Mouse (Mus musculus) induced T-regulatory cell, adult 2 months (primary cell): ENCODE results near the gene Wdr18.

Experiments used
- DNase-seq: peaks from one replicate; pipeline ENCODE4 v3.0.0-alpha.2; 2012; ENCODE audit warnings: low read depth

Gene Wdr18

GRCm38 (mm10) chr10:79946752-79947322 lies 13.1 kb upstream of the Wdr18 start:
- no peak for DNase-seq

DNA sequence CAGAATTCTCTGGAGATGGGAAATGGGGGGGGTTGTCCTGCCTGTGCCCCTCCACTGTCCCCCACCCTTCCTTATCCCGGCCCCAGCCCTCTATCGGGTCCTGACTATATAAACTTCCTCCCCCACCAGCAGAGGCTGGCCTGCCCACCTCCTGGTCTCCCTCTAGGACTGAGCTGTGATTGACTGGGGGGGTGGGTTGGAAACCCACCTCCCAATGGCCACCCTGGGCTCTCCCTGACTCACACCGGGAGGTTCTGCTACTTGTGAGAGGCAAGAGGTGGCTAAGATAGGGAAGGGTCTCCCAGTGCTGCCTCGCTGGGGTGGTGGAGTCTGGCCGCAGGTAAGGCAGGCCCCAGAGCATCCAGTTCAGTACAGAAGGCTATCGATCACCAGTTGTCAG lies 12.4 kb upstream of the Wdr18 start:
- DNase-seq, result no peak

GRCm38 (mm10) chr10:79949873-79950272 lies 10.1 kb upstream of the Wdr18 start:
- no peak for DNase-seq

DNA sequence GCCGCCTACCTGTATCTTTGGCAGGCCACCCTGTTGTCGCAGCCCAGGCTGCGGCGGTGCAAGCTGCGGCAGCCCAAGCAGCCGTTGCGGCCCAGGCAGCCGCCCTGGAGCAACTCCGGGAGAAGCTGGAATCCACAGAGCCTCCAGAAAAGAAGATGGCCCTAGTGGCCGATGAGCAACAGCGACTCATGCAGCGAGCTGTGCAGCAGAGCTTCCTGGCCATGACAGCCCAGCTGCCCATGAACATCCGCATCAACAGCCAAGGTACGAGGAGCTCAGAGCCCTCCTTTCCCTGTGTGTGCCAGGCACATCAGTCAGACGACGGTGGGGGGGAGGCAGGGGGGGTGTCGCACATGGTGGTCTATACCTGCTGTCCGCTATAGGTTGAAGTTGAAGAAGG lies 9.3 kb upstream of the Wdr18 start:
- DNase-seq, result no peak

- DNase-seq, result peak; percentile 57
These were observed 6.0 kb upstream of the Wdr18 start for GRCm38 (mm10) chr10:79953946-79954345.

GRCm38 (mm10) chr10:79955691-79956090 lies 4.3 kb upstream of the Wdr18 start:
- no peak for DNase-seq

- no peak for DNase-seq
These were observed 3.3 kb upstream of the Wdr18 start for GRCm38 (mm10) chr10:79956643-79957154.

DNA sequence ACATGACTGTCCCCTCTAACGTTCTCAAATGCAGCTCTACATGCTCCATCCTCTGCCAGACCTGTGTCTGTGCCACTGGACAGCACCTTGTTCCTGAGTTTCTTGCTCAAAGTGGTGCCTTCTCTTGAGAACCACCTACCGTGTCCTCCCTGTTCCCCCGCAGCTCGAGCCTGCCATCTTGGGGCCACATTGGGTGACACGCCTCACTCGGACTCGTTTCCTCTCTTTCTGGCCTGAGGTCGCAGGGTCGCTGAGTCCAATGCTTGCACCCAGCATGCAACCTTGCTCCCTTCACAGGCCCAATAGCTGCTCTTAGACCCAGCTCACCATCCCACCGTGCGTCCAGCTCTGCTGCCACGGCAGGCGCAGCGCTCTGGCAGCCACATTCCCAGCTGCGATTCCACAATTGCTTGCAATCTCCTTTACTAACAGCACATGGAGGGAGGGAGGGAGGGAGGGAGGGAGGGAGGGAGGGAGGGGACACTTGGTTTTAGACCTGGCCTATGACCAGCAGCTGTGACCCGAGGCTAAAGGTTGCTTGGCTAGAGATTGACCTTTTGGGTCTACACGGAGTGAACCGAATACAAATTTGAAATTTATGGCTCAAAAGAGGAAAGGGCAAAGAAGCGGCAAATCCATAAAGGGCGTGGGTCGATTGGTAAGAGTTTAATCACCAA lies 1.7 kb upstream of the Wdr18 start:
- DNase-seq, result peak; percentile 88

GRCm38 (mm10) chr10:79959412-79959811 lies 540 bp upstream of the Wdr18 start:
- DNase-seq, result peak; percentile 83

DNA sequence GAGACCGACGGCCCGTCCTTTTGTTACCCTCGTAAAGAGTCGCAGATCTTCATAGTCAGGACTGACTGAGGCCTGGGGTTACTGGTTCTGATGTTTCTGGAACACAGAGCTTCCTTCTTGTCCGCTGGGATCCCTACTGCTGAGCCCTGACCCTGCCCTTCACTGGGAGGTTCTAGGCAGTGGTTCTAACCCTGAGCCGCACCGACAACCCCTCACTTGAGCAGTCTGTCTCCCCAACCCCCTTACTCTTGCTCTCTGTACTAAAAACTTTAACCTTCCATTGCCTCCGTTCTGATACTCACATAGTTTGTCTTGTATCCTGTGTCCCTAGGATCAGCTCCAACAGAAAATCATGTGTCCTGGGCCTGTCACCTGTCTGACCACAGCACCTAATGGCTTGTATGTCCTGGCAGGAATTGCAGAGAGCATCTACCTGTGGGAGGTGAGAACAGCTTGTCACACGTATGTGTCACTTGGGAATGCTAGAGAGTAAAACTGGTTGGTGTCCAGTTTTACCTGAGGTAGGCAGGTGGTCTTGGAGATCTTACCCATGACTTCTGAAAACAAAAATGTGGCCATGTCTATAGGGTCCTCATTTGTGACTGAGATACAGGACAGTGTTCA lies 831 bp downstream of the Wdr18 start:
- no peak for DNase-seq

GRCm38 (mm10) chr10:79964727-79965126 lies 4.8 kb downstream of the Wdr18 start:
- DNase-seq, result no peak

DNA sequence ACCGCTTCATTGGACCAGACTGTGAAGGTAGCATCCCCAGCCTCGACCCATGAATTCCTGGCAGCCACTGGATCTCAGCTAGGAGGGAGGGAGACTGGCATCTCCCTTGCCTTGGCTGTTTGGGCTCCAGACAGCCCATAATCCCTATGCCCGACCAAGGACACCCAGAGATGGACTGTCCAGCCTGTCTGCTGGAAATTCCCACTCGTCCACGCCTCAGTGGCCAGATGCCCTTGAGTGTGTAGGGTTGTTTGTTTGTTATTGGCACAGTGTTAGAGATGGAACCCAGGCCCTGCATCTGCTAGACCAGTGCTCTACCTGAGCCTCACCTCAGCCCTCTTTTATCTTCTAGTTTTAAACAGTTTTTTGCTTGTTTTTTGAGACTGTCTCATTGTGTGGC lies 5.4 kb downstream of the Wdr18 start:
- DNase-seq, result no peak

DNA sequence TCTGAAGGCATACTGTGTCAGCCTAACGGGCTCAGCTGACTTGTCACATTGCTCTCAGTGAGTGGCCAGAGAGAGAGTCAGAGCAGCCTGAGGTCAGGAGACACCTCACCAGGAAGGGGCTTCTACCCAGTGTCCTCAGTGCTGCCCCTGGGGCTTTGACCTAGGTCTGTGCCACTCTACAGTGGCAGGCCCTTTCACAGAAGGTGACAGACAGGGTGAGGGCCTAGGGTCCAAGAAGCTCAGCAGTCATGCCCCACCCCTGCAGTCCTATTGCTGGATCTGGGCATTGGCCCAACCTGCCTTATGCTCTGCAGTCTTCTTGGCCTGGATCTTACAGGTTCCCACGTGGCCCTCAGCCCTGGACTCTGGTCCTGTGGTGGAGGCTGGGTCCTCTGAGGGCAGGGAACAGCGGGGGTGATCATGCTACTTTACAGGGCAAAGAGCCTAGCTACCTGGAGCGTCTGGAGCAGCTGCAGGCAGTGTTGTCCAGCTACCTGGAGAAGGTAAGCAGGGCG lies 7.0 kb downstream of the Wdr18 start:
- no peak for DNase-seq

GRCm38 (mm10) chr10:79968181-79968580 lies 8.2 kb downstream of the Wdr18 start:
- DNase-seq, result no peak

- DNase-seq, result no peak
These were observed 9.2 kb downstream of the Wdr18 start for GRCm38 (mm10) chr10:79969124-79969568.

DNA sequence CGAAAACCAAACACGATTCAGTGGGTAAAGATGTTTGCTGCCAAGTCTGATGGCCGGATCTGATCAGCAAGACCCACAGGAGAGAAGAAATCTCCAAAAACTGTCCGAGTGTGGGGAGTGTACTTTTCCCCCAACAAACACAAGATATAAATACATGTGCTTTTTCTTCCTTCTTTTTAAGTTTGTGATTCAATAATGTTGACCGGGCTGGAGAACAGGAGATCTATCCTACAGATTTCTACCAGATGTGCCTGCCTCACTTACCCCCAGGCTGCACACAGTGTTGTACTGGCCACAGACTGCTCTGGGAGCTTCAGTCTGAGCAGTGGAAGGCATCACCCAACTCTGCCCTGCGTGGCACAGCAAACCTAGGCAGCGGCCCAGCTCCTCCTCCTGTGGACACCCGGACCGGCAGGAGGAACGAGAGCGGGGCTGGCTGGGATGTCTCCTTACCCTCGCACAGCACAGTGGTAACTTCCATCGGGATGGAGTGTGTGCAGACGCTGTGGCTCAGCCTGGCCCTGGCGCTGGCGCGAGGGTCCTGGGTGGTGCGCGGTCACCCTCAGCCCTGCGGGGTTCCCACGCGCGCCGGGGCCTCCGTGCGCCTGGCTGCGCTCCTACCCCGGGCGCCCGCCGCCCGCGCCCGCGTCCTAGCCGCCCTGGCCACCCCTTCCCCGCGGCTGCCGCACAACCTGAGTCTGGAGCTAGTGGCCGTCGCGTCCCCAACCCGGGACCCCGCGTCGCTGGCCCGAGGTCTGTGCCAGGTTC lies 10.6 kb downstream of the Wdr18 start, which contains the start of gene Grin3b:
Gene Grin3b, plus strand, starts transcription at position 301 of the 768 bp plus-strand sequence.
- no peak for DNase-seq

GRCm38 (mm10) chr10:79971183-79971497 lies 11.2 kb downstream of the Wdr18 start:
- DNase-seq, result no peak

GRCm38 (mm10) chr10:79972831-79973230 lies 12.9 kb downstream of the Wdr18 start:
- no peak for DNase-seq

- DNase-seq, result no peak
These were observed 14.1 kb downstream of the Wdr18 start for GRCm38 (mm10) chr10:79974087-79974486.

DNA sequence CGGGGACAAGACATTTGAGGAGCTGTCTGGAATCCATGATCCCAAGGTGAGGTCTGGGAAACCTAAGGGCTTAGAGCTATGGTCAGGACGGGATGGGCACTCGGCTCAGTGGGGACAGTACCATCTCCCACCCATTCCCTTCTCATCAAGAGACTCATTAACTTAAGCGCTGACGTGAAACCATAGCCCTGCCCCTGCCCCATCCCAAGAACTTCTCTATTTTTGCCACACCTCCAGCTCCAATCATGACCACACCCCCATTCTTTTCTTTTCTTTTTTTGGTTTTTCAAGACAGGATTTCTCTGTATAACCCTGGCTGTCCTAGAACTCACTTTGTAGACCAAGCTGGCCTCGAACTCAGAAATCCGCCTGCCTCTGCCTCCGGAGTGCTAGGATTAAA lies 14.7 kb downstream of the Wdr18 start:
- DNase-seq, result no peak

DNA sequence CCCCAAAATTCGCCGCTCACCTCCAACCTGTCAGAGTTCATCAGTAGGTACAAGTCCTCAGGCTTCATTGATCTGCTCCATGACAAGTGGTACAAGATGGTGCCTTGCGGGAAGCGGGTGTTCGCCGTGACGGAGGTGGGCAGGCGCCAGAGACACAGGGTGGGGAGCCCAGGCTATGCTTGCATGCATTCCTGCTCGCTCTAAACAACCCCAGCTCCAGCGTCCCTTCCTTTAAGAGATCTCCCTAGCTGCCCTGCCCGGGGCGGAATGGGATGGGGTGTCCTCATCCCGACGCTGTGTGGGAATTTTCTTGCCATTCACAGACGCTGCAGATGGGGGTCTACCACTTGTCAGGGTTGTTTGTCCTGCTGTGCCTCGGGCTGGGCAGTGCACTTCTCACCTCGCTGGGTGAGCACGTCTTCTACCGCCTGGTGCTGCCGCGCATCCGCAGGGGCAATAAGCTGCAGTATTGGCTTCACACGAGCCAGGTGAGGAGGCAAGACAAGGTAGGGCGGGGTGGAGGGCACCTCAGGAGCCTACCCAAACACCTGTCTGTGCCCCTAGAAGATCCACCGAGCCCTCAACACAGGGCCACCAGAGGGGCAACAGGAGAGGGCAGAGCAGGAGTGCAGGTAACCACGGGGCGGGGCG lies 16.2 kb downstream of the Wdr18 start:
- DNase-seq, result no peak

DNA sequence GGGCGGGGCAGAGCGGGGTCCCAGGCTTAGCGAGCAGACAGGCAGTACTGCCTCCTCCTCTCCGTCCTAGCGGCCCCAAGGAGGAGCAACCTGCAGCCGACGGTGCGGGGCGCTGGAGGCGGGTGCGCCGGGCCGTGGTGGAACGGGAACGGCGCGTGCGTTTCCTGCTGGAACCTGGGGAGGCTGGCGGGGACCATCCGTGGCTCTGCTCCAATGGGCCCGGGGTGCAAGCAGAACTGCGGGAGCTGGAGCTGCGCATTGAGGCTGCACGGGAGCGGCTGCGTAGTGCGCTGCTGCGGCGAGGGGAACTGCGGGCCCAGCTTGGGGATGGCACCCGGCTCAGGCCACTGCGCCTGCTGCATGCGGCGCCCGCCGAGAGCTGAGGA lies 16.8 kb downstream of the Wdr18 start:
- DNase-seq, result no peak
